Mouse (Mus musculus): ENCODE measurements around the gene Gnao1.

Gnao1 gene

DNA sequence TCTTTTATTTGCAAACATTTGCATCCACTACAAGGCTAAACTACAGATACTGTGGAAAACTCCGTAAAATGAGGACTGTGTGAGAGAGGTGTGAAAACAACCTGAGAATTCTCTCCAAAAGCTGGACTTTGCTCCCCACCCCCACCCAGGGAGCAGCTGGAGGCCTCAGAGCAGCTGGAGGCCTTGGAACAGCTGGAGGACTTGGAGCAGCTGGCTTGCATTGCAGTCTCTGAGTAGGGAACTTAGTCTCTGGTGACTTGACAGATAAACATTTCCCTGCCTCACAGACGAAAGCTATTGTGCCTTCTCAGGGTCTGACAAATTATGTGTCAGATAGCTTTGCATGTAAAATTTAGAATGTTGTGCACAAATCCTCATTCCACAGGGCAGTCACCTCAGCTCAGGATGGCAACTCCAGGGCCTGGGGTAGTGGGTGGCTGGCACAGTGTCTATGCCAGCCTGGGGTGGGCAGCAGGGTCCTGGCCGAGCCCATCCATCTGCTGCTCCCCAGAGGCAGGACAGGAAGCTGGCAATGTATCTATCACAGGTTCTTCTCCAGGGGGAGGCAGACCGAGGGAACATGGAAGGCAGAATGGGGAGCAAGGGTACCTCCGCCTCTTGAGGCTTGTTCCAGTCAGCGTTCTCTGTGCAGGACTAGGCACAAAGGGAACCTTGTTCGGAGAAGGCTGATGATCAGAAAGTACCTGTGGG, 87.2 kb downstream of the Gnao1 start:
- no peak for DNase-seq (ENCODE audit: low spot score)

DNA sequence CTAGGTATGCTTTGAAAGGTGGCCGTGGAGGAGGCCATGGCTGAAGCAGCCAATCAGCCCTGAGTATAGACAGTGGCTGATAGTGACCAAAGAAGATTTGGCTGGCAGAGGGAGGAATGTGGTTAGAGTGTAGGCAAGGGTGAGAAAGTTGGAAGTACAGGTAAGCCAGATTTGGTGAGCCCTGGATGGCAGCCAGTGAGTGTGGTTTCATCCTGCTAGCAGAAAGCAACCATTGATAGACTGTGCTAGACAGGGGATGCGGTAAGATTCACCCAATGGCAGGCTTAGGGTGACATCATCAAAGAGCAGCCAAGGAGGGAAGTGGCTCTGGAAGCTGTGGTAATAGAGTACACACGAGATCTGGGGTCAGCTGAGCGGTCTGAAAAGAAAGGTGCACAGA, 88.8 kb downstream of the Gnao1 start:
- DNase-seq (ENCODE audit: low spot score): no peak

- DNase-seq (ENCODE audit: low spot score): no peak
These were observed 92.3 kb downstream of the Gnao1 start for GRCm38 (mm10) chr8:93902040-93902439.

DNA sequence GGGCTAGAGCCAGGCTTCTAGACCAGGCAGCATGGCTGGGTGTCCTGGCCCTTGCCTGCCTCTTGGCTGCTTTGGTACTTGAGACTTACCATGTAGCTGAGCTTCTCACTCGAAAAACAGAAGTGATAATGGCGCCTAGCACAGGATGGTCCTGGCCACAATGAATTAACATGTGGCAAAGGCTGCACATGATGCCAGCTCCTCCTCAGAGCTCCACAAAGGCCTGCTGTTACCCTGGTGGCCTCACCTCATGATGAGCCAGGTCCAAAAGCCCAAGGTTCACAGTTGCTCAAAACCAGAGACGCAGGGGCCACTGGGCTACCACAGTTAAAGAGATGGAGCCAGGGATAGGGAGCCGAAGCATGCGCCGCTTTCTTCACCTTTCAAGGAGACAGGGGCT, 97.2 kb downstream of the Gnao1 start:
- no peak for DNase-seq (ENCODE audit: low spot score)

GRCm38 (mm10) chr8:93907987-93908441, 98.2 kb downstream of the Gnao1 start:
- no peak for DNase-seq (ENCODE audit: low spot score)

GRCm38 (mm10) chr8:93908546-93908945, 98.8 kb downstream of the Gnao1 start:
- DNase-seq (ENCODE audit: low spot score): no peak

DNA sequence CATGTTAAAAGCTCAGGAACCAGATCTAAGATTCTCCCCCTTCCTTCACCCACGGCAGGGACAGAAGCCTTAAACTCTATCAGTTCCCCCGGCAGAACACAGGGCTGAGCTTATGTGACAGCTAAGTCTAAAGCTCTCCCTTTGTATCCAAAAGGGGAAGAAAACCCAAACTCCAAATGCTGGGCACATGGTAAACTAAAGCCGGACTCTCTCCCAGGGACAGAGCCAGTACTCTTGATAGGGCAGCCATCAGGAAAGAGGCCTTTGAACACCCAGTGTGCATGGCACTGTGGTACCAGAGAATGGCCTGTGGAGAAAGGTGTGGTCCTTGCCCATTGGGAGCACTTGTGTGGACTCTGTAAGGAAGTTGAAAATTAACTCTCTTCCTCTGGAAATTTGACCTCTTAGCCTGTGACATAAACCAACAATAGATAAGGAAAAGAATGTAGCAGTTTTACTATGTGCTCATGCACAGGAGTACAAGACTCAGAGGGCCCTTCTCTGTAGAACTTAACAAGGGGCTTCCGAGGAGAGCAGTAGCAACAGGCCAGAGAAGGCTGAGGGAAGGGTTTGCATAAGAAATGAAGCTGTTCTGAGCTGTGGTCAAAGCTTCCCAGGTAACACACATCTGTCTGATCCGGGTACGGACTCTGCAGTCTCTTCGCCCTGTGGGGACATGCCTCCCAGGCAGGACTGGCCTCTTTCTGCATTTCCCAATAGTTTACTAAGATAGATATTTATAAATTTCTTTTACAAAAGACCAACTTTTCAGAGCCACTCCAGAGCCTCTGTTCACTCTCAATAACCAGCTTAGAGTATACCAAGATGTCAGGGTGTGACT, 102.2 kb downstream of the Gnao1 start:
- no peak for DNase-seq (ENCODE audit: low spot score)

DNA sequence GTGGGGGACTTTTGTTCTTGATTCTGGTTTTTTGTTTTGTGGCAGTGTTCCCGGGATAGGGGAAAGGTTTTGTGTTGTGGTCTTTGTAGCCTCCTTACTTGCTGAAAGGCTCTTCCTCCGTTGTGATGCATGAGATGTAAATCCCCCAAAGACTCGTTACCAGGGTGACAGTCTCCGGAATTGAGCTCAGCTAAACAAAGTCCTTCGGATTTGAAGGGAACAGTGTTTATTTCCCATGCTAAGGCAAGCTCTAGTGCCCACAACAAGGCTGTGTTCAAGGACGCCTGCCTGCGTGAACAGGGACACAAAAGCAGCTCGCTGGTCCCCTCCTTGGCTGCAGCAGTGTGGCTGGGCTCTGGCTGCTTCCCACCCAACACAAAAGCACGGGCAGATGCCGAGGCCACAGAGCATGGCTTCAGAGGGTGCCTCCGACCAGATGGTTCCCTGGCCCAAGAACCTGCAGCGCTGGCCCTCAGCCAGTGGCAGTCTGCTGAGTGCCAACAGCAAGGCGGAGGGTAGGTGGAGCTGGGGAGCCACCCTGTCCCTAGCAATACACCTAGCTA, 108.2 kb downstream of the Gnao1 start:
- DNase-seq (ENCODE audit: low spot score): no peak

DNA sequence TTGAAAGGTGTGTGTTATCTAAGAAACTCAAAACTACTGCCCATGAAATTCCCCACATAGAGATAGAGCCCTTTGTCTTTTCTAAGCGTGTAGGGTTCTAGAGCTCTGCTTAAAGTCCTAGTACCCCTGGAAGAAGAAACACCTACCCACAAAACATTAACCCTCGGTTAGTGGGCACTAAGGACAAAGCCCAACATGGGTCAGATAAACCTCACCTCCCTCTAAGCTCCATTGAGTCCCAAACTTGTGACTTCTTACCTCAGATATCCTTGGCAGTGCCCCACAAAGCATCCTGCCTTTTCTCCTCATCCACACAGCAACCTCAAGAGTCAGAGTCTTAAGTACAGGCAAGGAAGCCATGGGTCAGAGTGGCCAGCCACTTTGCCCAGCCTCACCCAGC, 108.8 kb downstream of the Gnao1 start:
- DNase-seq (ENCODE audit: low spot score): no peak

DNA sequence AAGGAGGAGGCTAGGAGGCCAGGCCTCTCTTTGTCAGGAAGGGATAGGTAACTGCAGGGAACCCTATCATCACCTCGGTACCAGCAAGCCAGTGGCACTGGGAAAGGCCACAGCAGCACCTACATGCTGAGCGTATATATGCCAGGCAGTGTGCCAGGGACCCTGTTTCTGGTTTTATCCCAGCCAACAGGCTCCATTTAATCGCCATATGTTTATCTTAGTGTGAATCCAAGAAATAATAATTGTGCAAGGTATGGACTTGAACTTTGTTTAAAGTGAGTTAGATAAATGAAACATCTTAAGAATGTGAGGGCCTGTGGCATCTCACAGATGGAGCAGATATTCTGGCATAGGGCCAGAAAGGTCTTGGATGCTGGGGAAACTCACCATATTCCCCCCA, 109.7 kb downstream of the Gnao1 start:
- no peak for DNase-seq (ENCODE audit: low spot score)

DNA sequence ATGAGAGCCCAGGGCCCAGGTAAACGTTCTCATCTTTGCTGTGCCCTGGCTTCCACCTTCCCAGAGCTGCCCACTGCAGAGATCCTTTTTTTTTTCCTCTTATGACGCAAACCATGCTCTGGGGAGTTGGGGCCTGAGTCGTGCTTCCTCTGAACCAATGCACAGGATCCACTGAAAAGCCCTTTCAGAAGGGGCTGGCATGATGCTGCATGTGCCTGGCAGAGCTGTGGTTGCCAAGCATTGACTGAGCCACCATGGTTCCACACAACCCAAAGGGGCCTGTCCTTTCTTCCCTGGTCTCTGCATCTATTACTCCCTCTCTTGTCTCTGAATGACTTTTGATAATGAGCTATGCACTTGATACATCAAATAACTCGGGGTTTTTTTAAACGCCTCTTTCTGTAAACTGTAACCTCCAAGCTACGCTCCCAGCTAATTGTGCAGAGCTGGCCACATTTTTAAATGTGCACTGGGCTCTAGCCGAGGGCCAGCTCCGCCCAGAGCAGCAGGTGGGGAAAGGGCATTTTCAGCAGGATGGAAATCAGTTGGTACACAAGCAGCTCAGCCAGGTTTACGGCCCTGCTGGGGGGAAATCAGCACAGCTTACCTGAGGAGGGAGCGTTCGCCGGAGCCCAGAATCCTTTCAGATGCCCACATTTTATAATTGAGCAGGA, 110.3 kb downstream of the Gnao1 start:
- DNase-seq (ENCODE audit: low spot score): no peak

DNA sequence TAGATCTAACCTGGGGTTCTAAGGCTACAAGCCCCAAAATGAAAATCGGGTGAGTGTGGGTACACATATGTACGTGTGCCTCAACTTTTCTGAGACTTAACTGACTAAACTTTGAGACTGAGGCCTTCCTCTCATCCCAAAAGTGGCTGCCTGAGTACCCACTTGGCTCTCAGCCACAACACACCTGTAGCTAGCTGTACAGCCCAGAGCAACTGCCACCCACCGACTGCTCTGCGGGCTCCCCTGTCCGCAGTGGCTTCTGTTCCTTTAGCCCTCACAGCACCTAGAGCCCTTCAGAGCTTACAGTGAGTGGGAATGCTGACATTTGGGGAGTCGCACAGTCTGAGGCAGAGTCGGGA, 110.8 kb downstream of the Gnao1 start:
- no peak for DNase-seq (ENCODE audit: low spot score)

DNA sequence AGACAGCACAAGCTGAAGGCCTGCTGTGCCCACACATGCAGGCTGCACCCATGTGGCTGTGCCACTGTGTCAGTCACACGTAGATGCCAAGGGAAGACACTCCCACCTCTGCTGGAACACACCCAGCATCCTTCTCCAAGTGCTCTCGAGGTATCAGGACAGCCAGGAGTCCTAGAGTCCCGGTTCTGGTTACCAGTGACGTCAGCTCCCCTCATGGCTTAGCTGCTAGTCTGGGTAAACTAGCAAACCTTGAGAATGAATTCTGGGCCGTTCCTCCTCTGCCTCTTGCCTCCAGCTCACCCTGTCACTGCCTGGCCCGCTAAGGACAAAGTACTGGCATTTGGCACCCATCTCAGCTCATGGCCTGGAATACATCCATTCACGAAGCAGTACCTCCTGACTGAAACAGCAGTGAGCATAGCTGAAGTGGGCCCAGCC, 114.2 kb downstream of the Gnao1 start:
- no peak for DNase-seq (ENCODE audit: low spot score)

DNA sequence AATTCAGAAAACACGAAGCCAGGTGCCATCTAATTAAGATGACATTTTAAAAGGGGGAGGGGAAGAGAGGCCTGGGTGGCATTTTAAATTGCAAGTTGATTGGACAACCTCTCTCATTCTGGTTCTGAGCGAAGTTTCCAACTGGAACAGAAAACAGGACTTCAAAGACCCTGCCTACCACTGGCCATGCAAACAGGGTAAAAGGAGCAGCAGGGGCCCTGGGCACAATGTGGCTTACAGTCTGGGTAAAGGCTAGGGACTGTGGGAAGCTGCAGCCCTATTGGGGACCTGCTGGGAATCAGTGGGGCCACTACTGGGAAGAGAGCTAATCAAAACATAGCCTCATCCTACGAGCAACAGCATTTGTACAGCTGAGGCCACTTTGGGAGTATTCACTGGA, 115.7 kb downstream of the Gnao1 start:
- no peak for DNase-seq (ENCODE audit: low spot score)

DNA sequence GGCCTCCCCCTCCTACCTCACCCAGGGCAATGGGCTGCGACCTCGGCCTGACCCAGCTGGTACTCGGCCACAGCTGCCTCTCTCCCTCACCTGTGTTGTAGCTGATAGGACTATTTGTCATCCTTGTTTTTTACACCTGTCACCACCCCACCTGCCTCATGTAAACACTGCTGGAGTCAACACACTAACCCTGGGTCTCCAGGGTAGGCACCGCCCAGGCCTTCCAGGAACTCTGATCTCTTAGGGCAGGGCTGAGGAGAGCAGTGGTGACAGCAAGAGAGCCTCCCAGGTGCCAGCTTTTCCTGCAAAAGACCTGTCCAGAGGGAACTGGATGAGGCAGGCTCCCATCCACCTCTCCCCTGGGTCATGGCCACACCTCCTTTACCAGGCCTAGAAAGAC, 119.5 kb downstream of the Gnao1 start:
- DNase-seq (ENCODE audit: low spot score): no peak

- DNase-seq (ENCODE audit: low spot score): no peak
These were observed 121.6 kb downstream of the Gnao1 start for GRCm38 (mm10) chr8:93931336-93931735.

DNA sequence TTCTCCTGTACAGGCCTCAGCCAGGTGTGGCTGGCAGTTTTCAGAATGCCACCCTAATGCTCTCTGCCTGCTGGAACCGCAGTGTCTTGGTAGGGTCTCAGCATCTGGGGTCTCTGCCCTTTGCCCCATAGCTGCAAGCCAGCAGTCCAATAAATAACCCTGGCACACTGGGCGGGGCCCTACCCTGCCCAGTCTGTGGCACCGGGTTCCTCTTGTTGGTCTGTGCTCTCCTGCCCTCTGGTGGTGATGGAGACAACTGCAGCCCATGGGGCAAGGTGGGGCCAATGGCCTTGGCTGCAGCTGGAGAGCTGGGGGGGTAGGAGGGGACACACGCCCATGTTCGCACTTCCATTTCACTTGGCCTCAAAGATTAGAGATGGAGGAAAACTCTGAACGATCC, 123.1 kb downstream of the Gnao1 start:
- no peak for DNase-seq (ENCODE audit: low spot score)

DNA sequence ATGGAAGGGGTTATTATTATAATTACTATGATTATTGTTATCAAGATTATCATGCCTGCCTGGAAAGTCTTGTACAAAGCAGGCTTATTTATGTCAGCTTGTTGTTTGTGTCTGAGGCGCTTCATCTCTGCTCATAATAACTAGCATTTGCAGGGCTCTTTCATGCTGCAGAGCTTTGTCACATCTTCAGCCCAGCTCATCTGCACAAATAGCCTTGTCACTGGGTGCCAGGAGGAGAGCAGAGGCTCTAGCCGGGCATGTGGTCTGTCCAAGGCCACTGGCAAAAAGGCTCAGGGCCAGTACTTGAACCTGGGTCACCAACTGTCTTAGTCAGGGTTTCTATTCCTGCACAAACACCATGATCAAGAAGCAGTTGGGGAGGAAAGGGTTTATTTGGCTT, 123.5 kb downstream of the Gnao1 start:
- DNase-seq (ENCODE audit: low spot score): no peak

DNA sequence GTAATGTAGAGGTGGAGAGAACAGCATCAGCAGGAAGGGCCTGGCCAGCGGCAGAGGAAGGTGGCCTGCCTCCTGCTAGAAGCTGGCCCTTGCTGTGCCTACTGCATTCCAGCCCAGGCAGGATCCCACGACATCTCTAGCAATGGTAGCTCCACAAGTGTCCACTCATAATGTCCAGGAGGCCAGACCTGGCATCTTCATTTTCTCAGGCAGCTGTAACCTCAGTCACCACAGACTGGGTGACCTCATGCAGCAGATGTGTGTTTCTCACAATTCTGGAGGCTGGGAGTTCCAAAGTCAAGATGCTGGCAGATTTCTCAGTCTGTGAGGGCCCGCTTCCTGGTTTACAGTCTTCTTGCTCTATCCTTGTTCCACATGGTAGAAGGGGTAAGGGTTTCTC, 128.4 kb downstream of the Gnao1 start:
- no peak for DNase-seq (ENCODE audit: low spot score)

DNA sequence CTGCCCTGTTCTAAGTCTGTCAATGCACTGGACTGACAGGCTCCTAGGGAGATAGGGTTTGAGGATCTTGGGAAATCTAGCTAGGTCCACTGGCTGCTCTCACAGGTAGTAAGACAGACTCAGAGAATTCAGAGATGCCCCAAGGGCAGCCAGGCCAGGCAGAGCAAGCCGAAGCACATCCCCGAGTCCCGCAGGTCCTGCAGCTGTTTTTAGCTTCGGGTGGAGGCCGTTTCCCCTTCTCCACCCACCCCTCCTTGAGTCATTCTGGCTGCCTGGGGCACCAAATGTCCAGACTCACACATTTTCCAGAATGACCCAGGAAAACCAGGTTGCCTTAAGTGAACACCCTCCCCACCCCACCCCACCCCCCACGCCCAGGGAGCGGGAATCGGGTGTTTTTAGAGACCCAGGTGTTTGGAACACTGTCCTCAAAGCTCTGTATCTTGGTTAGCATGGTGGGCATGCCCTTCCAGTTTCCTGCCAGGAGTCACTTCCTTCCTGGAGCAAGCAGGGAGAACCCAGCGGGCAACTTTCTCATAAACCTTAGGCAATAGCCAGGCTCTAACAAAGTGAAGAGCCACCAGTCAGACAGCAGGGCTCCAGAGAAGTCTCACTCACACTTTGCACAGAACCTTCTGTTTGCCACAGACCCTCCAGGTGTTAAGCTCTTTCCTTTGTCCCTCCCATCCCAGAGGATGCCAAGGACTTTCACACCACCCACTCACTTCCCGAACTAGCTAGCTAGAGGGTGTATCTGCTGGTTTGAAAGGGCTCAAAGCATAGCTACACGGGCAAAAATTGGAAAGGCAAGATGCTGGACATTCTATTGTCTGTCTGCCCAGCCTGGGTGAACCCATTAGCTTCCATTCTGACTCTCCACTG, 131.0 kb downstream of the Gnao1 start:
- no peak for DNase-seq (ENCODE audit: low spot score)

DNA sequence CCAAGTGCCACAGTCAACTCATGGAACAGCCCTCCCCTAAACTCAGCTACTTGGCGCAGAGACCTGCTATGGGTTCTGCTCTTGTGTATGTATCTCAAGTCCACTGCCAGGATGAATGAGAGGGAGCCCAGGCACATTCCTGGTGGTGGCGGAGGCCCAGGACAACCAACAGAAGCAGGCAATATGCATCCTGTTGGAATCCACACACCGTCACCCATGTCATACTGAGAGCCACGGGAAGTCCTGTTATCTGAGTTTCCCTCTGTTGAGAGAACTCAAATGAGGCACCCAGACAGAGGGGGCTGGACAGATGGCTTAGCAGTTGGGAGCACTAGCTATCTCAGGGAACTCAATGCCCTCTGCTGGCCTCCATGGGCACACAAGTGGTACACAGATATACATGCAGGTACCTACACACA, 131.9 kb downstream of the Gnao1 start:
- no peak for DNase-seq (ENCODE audit: low spot score)

- DNase-seq (ENCODE audit: low spot score): no peak
These were observed 136.0 kb downstream of the Gnao1 start for GRCm38 (mm10) chr8:93945781-93946180.
